Mouse (Mus musculus): Measurements from ENCODE around the gene Vcp. TPM values are rescaled to one million over a fixed set of nuclear protein-coding genes. Genes with fewer than 3 reads are reported as not detected.

Vcp gene
- polyA plus RNA-seq, 1 experiment from 2014 or later = 526 TPM

DNA sequence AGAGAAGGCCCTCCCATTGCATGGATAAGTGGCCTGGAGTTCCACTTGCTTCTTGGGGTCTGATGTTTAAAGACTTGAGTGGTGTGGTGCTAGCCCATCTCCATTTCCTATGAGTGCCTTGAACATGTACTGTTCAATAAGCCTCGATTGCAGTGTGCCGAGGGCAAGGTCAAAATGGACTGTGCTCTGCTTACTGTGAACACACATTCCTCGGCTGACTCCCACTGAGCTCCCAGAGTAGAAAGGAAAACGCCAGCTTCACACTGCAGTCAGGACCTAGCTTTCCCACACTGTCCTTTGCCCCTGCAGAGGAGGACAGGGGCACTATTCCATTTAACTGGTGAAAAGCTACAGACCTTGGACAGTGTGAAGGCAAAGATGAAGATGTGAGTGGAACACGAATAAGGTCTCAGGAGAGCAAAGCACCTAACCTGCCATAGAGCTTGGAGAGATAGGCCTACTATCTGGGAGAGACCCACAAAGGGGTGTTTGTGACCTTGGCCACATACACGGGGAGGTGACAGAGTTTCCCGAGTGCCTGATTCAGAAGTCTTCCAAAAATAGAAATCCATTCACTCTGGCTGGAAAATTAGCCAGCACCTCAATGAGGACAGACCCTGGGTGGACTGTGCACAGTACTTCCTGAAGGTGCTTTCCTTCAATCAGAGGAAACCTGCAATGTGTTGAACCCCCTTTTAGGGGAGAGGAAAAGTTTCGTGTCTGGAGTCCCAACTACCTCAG, 67.9 kb downstream of the Vcp start:
- H3K27me3 ChIP-seq = peaks cover 13% of the 10 kb centered on the region
- H3K27ac ChIP-seq (replicated peaks) = no peak overlapping the region
- peaks cover 8% of the 10 kb centered on the region for H3K4me1 ChIP-seq (replicated peaks)
- H3K9ac ChIP-seq = no peak overlapping the region
- no peak for ATAC-seq (ENCODE audit: low read depth)
- 0 out of 2 replicates have a peak, but pooled peaks cover 5% of the 10 kb centered on the region for H3K36me3 ChIP-seq
- 72% methylated on average over 8 of the region's 8 CpGs for WGBS
- no peaks in the 10 kb centered on the region for H3K9me3 ChIP-seq
- no peak overlapping the region for H3K4me2 ChIP-seq
- no peak overlapping the region for H3K4me3 ChIP-seq

Other genes with a start within 250 kb of the Vcp start
- not detected in 2 replicates for gene Ccl19, start 243.9 kb downstream of the Vcp start, polyA plus RNA-seq (2015; fragmentation: Nextera tagmentation; extraction: Ambion mirVana)
- 0.93 and 2.1 TPM in 2 replicates for gene Ccl21a, start 226.5 kb downstream of the Vcp start, polyA plus RNA-seq (2015; fragmentation: Nextera tagmentation; extraction: Ambion mirVana)
- gene Fam205a1, start 146.6 kb downstream of the Vcp start, polyA plus RNA-seq (2015; fragmentation: Nextera tagmentation; extraction: Ambion mirVana) = 0.06 TPM in 1 of 2 replicates, not detected in the other
- gene Gm12394, start 143.7 kb downstream of the Vcp start, polyA plus RNA-seq (2015; fragmentation: Nextera tagmentation; extraction: Ambion mirVana) = 0.45 and 0.59 TPM in 2 replicates
- 1.5 and 3.0 TPM in 2 replicates for gene Fam205c, start 126.3 kb downstream of the Vcp start, polyA plus RNA-seq (2015; fragmentation: Nextera tagmentation; extraction: Ambion mirVana)
- 20.1 and 27.6 TPM in 2 replicates for gene Phf24, start 83.8 kb downstream of the Vcp start, polyA plus RNA-seq (2015; fragmentation: Nextera tagmentation; extraction: Ambion mirVana)
- gene Dnajb5, start 50.7 kb downstream of the Vcp start, polyA plus RNA-seq (2015; fragmentation: Nextera tagmentation; extraction: Ambion mirVana) = 50.1 and 50.5 TPM in 2 replicates
- gene 1700022I11Rik, start 30.9 kb downstream of the Vcp start, polyA plus RNA-seq (2015; fragmentation: Nextera tagmentation; extraction: Ambion mirVana) = 0.57 and 1.3 TPM in 2 replicates
- 19.9 and 20.4 TPM in 2 replicates for gene Fancg, start 10.0 kb upstream of the Vcp start, polyA plus RNA-seq (2015; fragmentation: Nextera tagmentation; extraction: Ambion mirVana)
- gene Pigo, start 25.3 kb upstream of the Vcp start, polyA plus RNA-seq (2015; fragmentation: Nextera tagmentation; extraction: Ambion mirVana) = 22.4 and 23.3 TPM in 2 replicates
- 224 and 235 TPM in 2 replicates for gene Stoml2, start 31.2 kb upstream of the Vcp start, polyA plus RNA-seq (2015; fragmentation: Nextera tagmentation; extraction: Ambion mirVana)
- 28.4 and 29.9 TPM in 2 replicates for gene Fam214b, start 45.7 kb upstream of the Vcp start, polyA plus RNA-seq (2015; fragmentation: Nextera tagmentation; extraction: Ambion mirVana)
- 15.1 and 16.5 TPM in 2 replicates for gene Unc13b, start 58.4 kb upstream of the Vcp start, polyA plus RNA-seq (2015; fragmentation: Nextera tagmentation; extraction: Ambion mirVana)

Measured in neural tube, embryonic 13.5 days (tissue).